Mouse (Mus musculus): Measurements from ENCODE around the gene D430042O09Rik.

- TF ChIP-seq CEBPB (IDR thresholded peaks at IDR 0.05; ENCODE audit: low read depth) (no peak), CTCF (IDR thresholded peaks at IDR 0.05; ENCODE audit: control insufficient read depth, insufficient read depth, insufficient read length) (no peak), MYOG (IDR thresholded peaks at IDR 0.05; ENCODE audit: control insufficient read depth, extremely low read depth, insufficient read length) (no peak), USF1 (IDR thresholded peaks at IDR 0.05; ENCODE audit: low read depth) (no peak)
These were observed 36.3 kb upstream of the D430042O09Rik start for GRCm38 (mm10) chr7:125671396-125671795.
